Mouse (Mus musculus) thymus, postnatal 36 days (tissue): ENCODE results near the gene Svs5.
"Not testable (repeated sequence)": the region's sequence is repeated elsewhere in the genome, so short reads cannot be mapped to it uniquely, and the experiment has no call there.

Experiments used
- DNase-seq, 2 experiments: peaks; one replicate each; pipeline ENCODE4 v3.0.0; 2022; ENCODE audit warnings: mixed read lengths in 2 of 2

Svs5 gene

GRCm38 (mm10) chr2:164332440-164332839, at the start of gene Svs5:
Gene Svs5 (plus strand): TSS chr2:164332740.
- not testable (repeated sequence) for DNase-seq

GRCm38 (mm10) chr2:164288968-164289367, 43.6 kb upstream of the Svs5 start, which contains the start of gene Svs3a:
Gene Svs3a (plus strand): TSS chr2:164289268.
- not testable (repeated sequence) for DNase-seq

GRCm38 (mm10) chr2:164312599-164312998, 19.9 kb upstream of the Svs5 start:
- no peak for DNase-seq

GRCm38 (mm10) chr2:164315460-164315859, 17.1 kb upstream of the Svs5 start:
- not testable (repeated sequence) for DNase-seq

- not testable (repeated sequence) for DNase-seq
These were observed 16.1 kb upstream of the Svs5 start, which contains the start of gene Svs6 for GRCm38 (mm10) chr2:164316451-164316850. Gene Svs6 (plus strand): TSS chr2:164316751.

GRCm38 (mm10) chr2:164320983-164321382, 11.6 kb upstream of the Svs5 start:
- no peak for DNase-seq

GRCm38 (mm10) chr2:164343732-164344131, 11.2 kb downstream of the Svs5 start:
- DNase-seq = not testable (repeated sequence)

GRCm38 (mm10) chr2:164347697-164348096, 15.2 kb downstream of the Svs5 start:
- not testable (repeated sequence) for DNase-seq

GRCm38 (mm10) chr2:164348980-164349379, 16.4 kb downstream of the Svs5 start:
- DNase-seq = peak; percentile 13 to 19

- DNase-seq = no peak
These were observed 20.2 kb downstream of the Svs5 start for GRCm38 (mm10) chr2:164352697-164353096.

- no peak for DNase-seq
These were observed 20.8 kb downstream of the Svs5 start for GRCm38 (mm10) chr2:164353356-164353755.

GRCm38 (mm10) chr2:164356177-164356967, 23.8 kb downstream of the Svs5 start:
- peak; percentile 3 to 9 for DNase-seq

GRCm38 (mm10) chr2:164358373-164358772, 25.8 kb downstream of the Svs5 start:
- no peak for DNase-seq

- no peak for DNase-seq
These were observed 26.5 kb downstream of the Svs5 start for GRCm38 (mm10) chr2:164359031-164359430.

GRCm38 (mm10) chr2:164359668-164360067, 27.1 kb downstream of the Svs5 start:
- no peak for DNase-seq

- DNase-seq = no peak
These were observed 28.6 kb downstream of the Svs5 start for GRCm38 (mm10) chr2:164360974-164361657.

- DNase-seq = no peak
These were observed 34.4 kb downstream of the Svs5 start for GRCm38 (mm10) chr2:164366947-164367346.

- DNase-seq = no peak
These were observed 36.1 kb downstream of the Svs5 start for GRCm38 (mm10) chr2:164368620-164369105.

GRCm38 (mm10) chr2:164371371-164371770, 38.8 kb downstream of the Svs5 start:
- DNase-seq = no peak

GRCm38 (mm10) chr2:164372408-164373053, 40.0 kb downstream of the Svs5 start:
- no peak for DNase-seq

- DNase-seq = no peak
These were observed 40.6 kb downstream of the Svs5 start for GRCm38 (mm10) chr2:164373187-164373586.

GRCm38 (mm10) chr2:164377478-164378426, 45.2 kb downstream of the Svs5 start:
- no peak for DNase-seq
